Comparison of ENCODE assay signal across 19 mouse cellular contexts in the genomic region with DNA sequence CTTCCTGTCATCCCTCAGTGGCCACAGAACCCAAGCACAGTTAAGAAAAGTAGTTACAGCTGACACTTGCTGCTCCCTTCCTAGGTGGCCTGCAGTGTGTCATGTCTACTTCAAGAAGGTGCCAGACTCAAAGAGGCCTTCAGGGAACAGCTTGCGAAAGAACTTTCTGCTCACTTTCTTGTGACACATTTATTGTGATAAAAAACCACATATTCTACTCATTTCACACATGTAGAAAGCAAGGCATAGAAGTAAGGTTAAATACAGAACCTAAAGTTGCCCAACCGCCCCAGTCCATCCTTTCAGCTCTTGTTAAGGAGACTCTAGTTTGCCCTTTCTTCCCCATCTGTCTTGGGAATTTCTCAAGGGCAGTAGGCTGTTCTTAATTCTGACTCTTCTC. TPM values are rescaled to one million over a fixed set of nuclear protein-coding genes. Genes with fewer than 3 reads are reported as not detected.
DNase-seq lines count a peak whose midpoint lies in the region; ATAC-seq and TF ChIP-seq lines count a peak whose summit lies in the region.
"Had no signal": no experiment of that assay in that cellular context is flagged by ENCODE, and none has a peak within 500 bp of the region (broad histone marks: within the 10 kb centered on the region; RNA-seq: fewer than 3 reads in every experiment).

No protein-coding gene starts in this region.

- H3K27ac ChIP-seq in bone marrow macrophage, adult 2 months (ENCODE audit: insufficient read depth, low read depth, low read length) = 0 out of 2 replicates have a peak overlapping the region, but pooled peaks have one; percentile 1
- H3K27ac ChIP-seq in hindbrain, embryonic 13.5 days = no peak overlapping the region
- H3K27ac ChIP-seq: embryonic facial prominence, embryonic 10.5 days; forebrain, embryonic 13.5 days; hindbrain, embryonic 10.5 days; hindbrain, embryonic 15.5 days had no signal

- no peak overlapping the region for H3K4me3 ChIP-seq in bone marrow macrophage, adult 2 months (ENCODE audit: insufficient read depth, low read length)
- H3K4me3 ChIP-seq in hindbrain, embryonic 13.5 days = no peak overlapping the region
- H3K4me3 ChIP-seq: embryonic facial prominence, embryonic 10.5 days; forebrain, embryonic 13.5 days; heart, embryonic 12.5 days; hindbrain, embryonic 10.5 days; hindbrain, embryonic 15.5 days had no signal

- no peaks in the 10 kb centered on the region for H3K9me3 ChIP-seq in hindbrain, embryonic 13.5 days
- H3K9me3 ChIP-seq: embryonic facial prominence, embryonic 10.5 days; forebrain, embryonic 13.5 days; heart, embryonic 12.5 days; hindbrain, embryonic 10.5 days; hindbrain, embryonic 15.5 days had no signal

- H3K36me3 ChIP-seq in hindbrain, embryonic 13.5 days = peaks cover 43% of the 10 kb centered on the region

- H3K27me3 ChIP-seq in hindbrain, embryonic 13.5 days = no peaks in the 10 kb centered on the region
- H3K27me3 ChIP-seq: forebrain, embryonic 13.5 days; heart, embryonic 12.5 days; hindbrain, embryonic 15.5 days; Patski had no signal

- no peak for TF ChIP-seq POLR2A in bone marrow macrophage, adult 2 months (IDR thresholded peaks at IDR 0.05; ENCODE audit: borderline replicate concordance, low read depth, low read length)

- TF ChIP-seq CTCF in bone marrow macrophage, adult 2 months (IDR thresholded peaks at IDR 0.05; ENCODE audit: low read depth, low read length) = no peak

- DNase-seq in adrenal gland, postnatal 10 days = peak; percentile 26
- DNase-seq in adrenal gland, postnatal 14 days = no peak
- no peak for DNase-seq in urinary bladder, adult 18-20 months (ENCODE audit: low spot score in 2 of 2)
- no peak for DNase-seq in urinary bladder, postnatal 25 days (ENCODE audit: low spot score)
- DNase-seq: adrenal gland, adult 2 months; cerebellum, adult 18-20 months; cerebellum, adult 9-11 months; forebrain, postnatal 0 days; gastrocnemius, postnatal 14 days had no signal

- H3K4me1 ChIP-seq in bone marrow macrophage, adult 2 months (ENCODE audit: control insufficient read depth, insufficient read depth, low read length) = peaks cover 21% of the 10 kb centered on the region
- no peaks in the 10 kb centered on the region for H3K4me1 ChIP-seq in hindbrain, embryonic 13.5 days (replicated peaks)
- H3K4me1 ChIP-seq: forebrain, embryonic 13.5 days; hindbrain, embryonic 15.5 days had no signal

- no peak overlapping the region for H3K9ac ChIP-seq in hindbrain, embryonic 13.5 days
- H3K9ac ChIP-seq: forebrain, embryonic 13.5 days; forebrain, postnatal 0 days; heart, embryonic 12.5 days; hindbrain, embryonic 15.5 days had no signal

- ATAC-seq in megakaryocyte, adult 5-6 weeks (ENCODE audit: poor library complexity, severe bottlenecking) = peak; percentile 87
- no peak for ATAC-seq in hindbrain, embryonic 13.5 days (ENCODE audit: low FRiP score)
- ATAC-seq: forebrain, embryonic 13.5 days; forebrain, postnatal 0 days; inflammation-experienced regulatory T-cells, adult 6 months; Patski had no signal

- whole genome bisulfite sequencing in hindbrain, embryonic 13.5 days = 97% methylated on average over 2 of the region's 2 CpGs

- H3K4me2 ChIP-seq in hindbrain, embryonic 13.5 days = no peak overlapping the region
- H3K4me2 ChIP-seq: forebrain, embryonic 13.5 days; heart, embryonic 12.5 days; hindbrain, embryonic 15.5 days had no signal

RNA-seq across cellular contexts. Expression of gene Pigu, which starts 38.6 kb away (rescaled TPM):
- total RNA-seq in adrenal gland, postnatal 10 days (2021) = 10 to 100 TPM; 28.5 to 33.5 TPM
- 28.2 and 36.1 TPM in 2 replicates for total RNA-seq in adrenal gland, postnatal 14 days (2021)
- polyA plus RNA-seq in bone marrow macrophage, adult 2 months (2012; ENCODE audit: insufficient read depth, insufficient read length, missing spikeins) = 36.7 and 41.7 TPM in 2 replicates
- 33.3 and 41.5 TPM in 2 replicates for total RNA-seq in megakaryocyte, adult 5-6 weeks (2015)
- 23.7 and 24.4 TPM in 2 replicates for total RNA-seq in megakaryocyte, adult 5-6 weeks (2017)
- polyA plus RNA-seq in hindbrain, embryonic 13.5 days (2015; fragmentation: Nextera tagmentation; extraction: Ambion mirVana) = 52.1 and 53.6 TPM in 2 replicates

RNA-seq across cellular contexts. Expression of gene Map1lc3a, which starts 42.5 kb away (rescaled TPM):
- 100 to 1,000 TPM; 421 to 505 TPM for total RNA-seq in adrenal gland, postnatal 10 days (2021)
- total RNA-seq in adrenal gland, postnatal 14 days (2021) = 575 and 582 TPM in 2 replicates
- polyA plus RNA-seq in bone marrow macrophage, adult 2 months (2012; ENCODE audit: insufficient read depth, insufficient read length, missing spikeins) = 39.6 and 39.8 TPM in 2 replicates
- 4.7 TPM in 2 replicates for total RNA-seq in megakaryocyte, adult 5-6 weeks (2015)
- total RNA-seq in megakaryocyte, adult 5-6 weeks (2017) = 0.51 and 1.3 TPM in 2 replicates
- 415 and 421 TPM in 2 replicates for polyA plus RNA-seq in hindbrain, embryonic 13.5 days (2015; fragmentation: Nextera tagmentation; extraction: Ambion mirVana)

Comparison
In these comparisons a context has a peak if more than half of its experiments do, and no peak if none do; other contexts are left out.
1. RNA of gene Map1lc3a, which starts 42.5 kb away (total RNA-seq): 575 to 582 TPM in adrenal gland, postnatal 14 days and 421 to 505 TPM in adrenal gland, postnatal 10 days; 0.51 to 4.7 TPM in megakaryocyte, adult 5-6 weeks; every median in the first group is over 10 times any median in the second.